ENCODE assay signal across 18 mouse cellular contexts in genomic region chr4:134122281-134122680, GRCm38 (mm10). TPM values are rescaled to one million over a fixed set of nuclear protein-coding genes. Genes with fewer than 3 reads are reported as not detected.
DNase-seq lines count a peak whose midpoint lies in the region; ATAC-seq and TF ChIP-seq lines count a peak whose summit lies in the region.
"Had no signal": no experiment of that assay in that cellular context is flagged by ENCODE, and none has a peak within 500 bp of the region (broad histone marks: within the 10 kb centered on the region; RNA-seq: fewer than 3 reads in every experiment).

No protein-coding gene starts in this region.

- WGBS in lung, embryonic 14.5 days: 33% methylated on average over 3 of the region's 3 CpGs
- WGBS in liver, embryonic 12.5 days (ENCODE audit: insufficient replicate concordance): 63% methylated on average over 3 of the region's 3 CpGs

- TF ChIP-seq CTCF in lung, embryonic 14.5 days (IDR thresholded peaks at IDR 0.05; ENCODE audit: low read depth): no peak

- H3K4me1 ChIP-seq in lung, embryonic 14.5 days (ENCODE audit: insufficient read depth): peaks cover 3% of the 10 kb centered on the region; the same call in 1 of the 2 replicates
- H3K4me1 ChIP-seq in liver, embryonic 12.5 days: peaks cover 65% of the 10 kb centered on the region

- no peak overlapping the region for H3K27ac ChIP-seq in lung, embryonic 14.5 days (ENCODE audit: low read depth)
- no peak overlapping the region for H3K27ac ChIP-seq in liver, embryonic 12.5 days
- H3K27ac ChIP-seq: embryonic facial prominence, embryonic 15.5 days; heart, embryonic 15.5 days; hindbrain, postnatal 0 days; limb, embryonic 13.5 days; midbrain, embryonic 12.5 days had no signal

- peak; percentile 49 to 52 for DNase-seq in cerebellum, postnatal 10 days
- no peak for DNase-seq in cerebellum, adult 11-12 months
- DNase-seq in lung, embryonic 14.5 days: peak; percentile 35
- no peak for DNase-seq in lung, adult 18-20 months
- peak; percentile 32 for DNase-seq in NIH3T3 (ENCODE audit: low read depth)
- peak; percentile 51 for DNase-seq in skeletal muscle tissue, adult 2 months (ENCODE audit: low read depth, low spot score)
- DNase-seq in urinary bladder, postnatal 4 days (ENCODE audit: low spot score in 2 of 2): no peak
- DNase-seq: cerebellum, postnatal 36 days; layer of hippocampus, adult 9-11 months; lung, postnatal 10 days had no signal

- H3K36me3 ChIP-seq in lung, embryonic 14.5 days (ENCODE audit: insufficient read depth): peaks cover 10% of the 10 kb centered on the region; the same call in 1 of the 2 replicates
- peaks cover 5% of the 10 kb centered on the region; the same call in 1 of the 2 replicates for H3K36me3 ChIP-seq in liver, embryonic 12.5 days
- H3K36me3 ChIP-seq: embryonic facial prominence, embryonic 15.5 days; heart, embryonic 15.5 days; midbrain, embryonic 12.5 days had no signal

- H3K4me3 ChIP-seq in lung, embryonic 14.5 days (ENCODE audit: low read depth, low read length): no peak overlapping the region
- H3K4me3 ChIP-seq in liver, embryonic 12.5 days: no peak overlapping the region
- H3K4me3 ChIP-seq: embryonic facial prominence, embryonic 15.5 days; heart, embryonic 15.5 days; limb, embryonic 13.5 days; midbrain, embryonic 12.5 days had no signal

- ATAC-seq in lung, embryonic 14.5 days (ENCODE audit: insufficient read depth): no peak
- no peak for ATAC-seq in liver, embryonic 12.5 days
- ATAC-seq: forebrain, embryonic 14.5 days; hindbrain, postnatal 0 days; Patski had no signal

- no peaks in the 10 kb centered on the region for H3K9me3 ChIP-seq in lung, embryonic 14.5 days (ENCODE audit: low read depth, low read length)
- no peaks in the 10 kb centered on the region for H3K9me3 ChIP-seq in liver, embryonic 12.5 days (replicated peaks)
- H3K9me3 ChIP-seq: embryonic facial prominence, embryonic 15.5 days; heart, embryonic 15.5 days; limb, embryonic 13.5 days; midbrain, embryonic 12.5 days had no signal

- no peak overlapping the region for H3K9ac ChIP-seq in lung, embryonic 14.5 days
- H3K9ac ChIP-seq in liver, embryonic 12.5 days: no peak overlapping the region
- H3K9ac ChIP-seq: embryonic facial prominence, embryonic 15.5 days; heart, embryonic 15.5 days; limb, embryonic 13.5 days; midbrain, embryonic 12.5 days had no signal

- H3K27me3 ChIP-seq in lung, embryonic 14.5 days (ENCODE audit: insufficient read depth, low read length): no peaks in the 10 kb centered on the region
- H3K27me3 ChIP-seq in liver, embryonic 12.5 days (replicated peaks): no peaks in the 10 kb centered on the region
- H3K27me3 ChIP-seq: embryonic facial prominence, embryonic 15.5 days; heart, embryonic 15.5 days; limb, embryonic 13.5 days; midbrain, embryonic 12.5 days; Patski had no signal

- no peak overlapping the region for H3K4me2 ChIP-seq in lung, embryonic 14.5 days
- H3K4me2 ChIP-seq in liver, embryonic 12.5 days: no peak overlapping the region
- H3K4me2 ChIP-seq: embryonic facial prominence, embryonic 15.5 days; heart, embryonic 15.5 days; limb, embryonic 13.5 days; midbrain, embryonic 12.5 days had no signal

RNA-seq across cellular contexts. Expression of gene Sh3bgrl3, which starts 6.3 kb away (rescaled TPM):
- polyA plus RNA-seq in lung, embryonic 14.5 days (2014; fragmentation: Nextera tagmentation; extraction: Ambion mirVana): 384 and 400 TPM in 2 replicates
- 187 and 205 TPM in 2 replicates for polyA plus RNA-seq in liver, embryonic 12.5 days (2016; fragmentation: Nextera tagmentation; extraction: Ambion mirVana)

RNA-seq across cellular contexts. Expression of gene Ubxn11, which starts 19.9 kb away (rescaled TPM):
- 6.8 and 7.8 TPM in 2 replicates for polyA plus RNA-seq in lung, embryonic 14.5 days (2014; fragmentation: Nextera tagmentation; extraction: Ambion mirVana)
- 3.4 and 3.7 TPM in 2 replicates for polyA plus RNA-seq in liver, embryonic 12.5 days (2016; fragmentation: Nextera tagmentation; extraction: Ambion mirVana)

RNA-seq across cellular contexts. Expression of gene Cd52, which starts 27.4 kb away (rescaled TPM):
- polyA plus RNA-seq in lung, embryonic 14.5 days (2014; fragmentation: Nextera tagmentation; extraction: Ambion mirVana): 13.1 and 14.2 TPM in 2 replicates
- 18.5 and 21.5 TPM in 2 replicates for polyA plus RNA-seq in liver, embryonic 12.5 days (2016; fragmentation: Nextera tagmentation; extraction: Ambion mirVana)
- polyA plus RNA-seq: Patski had no signal

Comparison
In these comparisons a context has a peak if more than half of its experiments do, and no peak if none do; other contexts are left out.
1. DNase-seq: peak in cerebellum, postnatal 10 days (2 of 2), lung, embryonic 14.5 days (single experiment), NIH3T3 (single experiment) and skeletal muscle tissue, adult 2 months (single experiment); none in cerebellum, adult 11-12 months (single experiment), lung, adult 18-20 months (0 of 2) and urinary bladder, postnatal 4 days (0 of 2).